Mouse (Mus musculus): ENCODE results near the gene Kcnn1. TPM values are rescaled to one million over a fixed set of nuclear protein-coding genes. Genes with fewer than 3 reads are reported as not detected.

Gene Kcnn1
- 9.4 and 10.1 TPM in 2 replicates for polyA plus RNA-seq (2015; fragmentation: Nextera tagmentation; extraction: Ambion mirVana)

DNA sequence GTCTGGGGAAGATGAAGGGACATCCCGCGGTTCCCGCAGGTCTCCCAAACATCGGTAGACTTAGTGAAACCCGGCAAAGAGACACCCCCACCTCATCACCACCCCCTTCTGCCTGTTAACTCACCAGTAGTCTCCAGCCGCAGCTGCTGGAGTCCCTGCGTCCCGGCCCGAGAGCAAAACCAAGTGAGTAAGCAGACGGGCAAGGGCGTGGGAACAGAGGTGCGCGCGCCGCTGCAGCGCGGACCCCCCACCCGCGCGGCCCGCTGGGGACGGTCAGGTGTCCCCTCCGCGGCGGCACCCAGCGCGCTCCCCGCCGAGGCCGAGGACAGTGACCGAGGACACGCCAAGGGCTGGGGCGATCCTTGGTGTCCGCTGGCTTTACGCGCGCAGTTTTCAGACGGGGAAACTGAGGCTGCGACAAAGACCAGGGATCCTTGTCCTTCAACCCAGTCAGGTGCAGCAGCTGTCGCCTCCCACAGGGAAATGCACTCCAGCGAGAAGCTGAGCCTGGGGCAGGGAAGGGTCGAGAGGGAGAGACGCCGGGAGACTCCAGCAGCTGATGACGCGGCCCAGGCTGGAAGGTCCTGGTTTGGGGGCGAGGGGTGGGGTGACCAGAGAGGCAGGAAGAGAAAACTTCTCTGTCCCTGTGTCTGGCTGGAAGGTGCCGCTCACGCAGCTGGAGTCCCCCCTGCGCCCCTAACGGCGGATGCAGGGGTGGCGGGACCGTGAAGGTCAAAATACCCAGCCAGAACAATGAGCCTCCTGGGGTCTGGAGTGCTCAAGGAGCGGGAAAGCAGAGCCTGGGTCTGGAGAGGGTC lies at the start of gene Kcnn1:
TSS of gene Kcnn1 (minus strand) at position 435 of the 818 bp plus-strand sequence.

DNA sequence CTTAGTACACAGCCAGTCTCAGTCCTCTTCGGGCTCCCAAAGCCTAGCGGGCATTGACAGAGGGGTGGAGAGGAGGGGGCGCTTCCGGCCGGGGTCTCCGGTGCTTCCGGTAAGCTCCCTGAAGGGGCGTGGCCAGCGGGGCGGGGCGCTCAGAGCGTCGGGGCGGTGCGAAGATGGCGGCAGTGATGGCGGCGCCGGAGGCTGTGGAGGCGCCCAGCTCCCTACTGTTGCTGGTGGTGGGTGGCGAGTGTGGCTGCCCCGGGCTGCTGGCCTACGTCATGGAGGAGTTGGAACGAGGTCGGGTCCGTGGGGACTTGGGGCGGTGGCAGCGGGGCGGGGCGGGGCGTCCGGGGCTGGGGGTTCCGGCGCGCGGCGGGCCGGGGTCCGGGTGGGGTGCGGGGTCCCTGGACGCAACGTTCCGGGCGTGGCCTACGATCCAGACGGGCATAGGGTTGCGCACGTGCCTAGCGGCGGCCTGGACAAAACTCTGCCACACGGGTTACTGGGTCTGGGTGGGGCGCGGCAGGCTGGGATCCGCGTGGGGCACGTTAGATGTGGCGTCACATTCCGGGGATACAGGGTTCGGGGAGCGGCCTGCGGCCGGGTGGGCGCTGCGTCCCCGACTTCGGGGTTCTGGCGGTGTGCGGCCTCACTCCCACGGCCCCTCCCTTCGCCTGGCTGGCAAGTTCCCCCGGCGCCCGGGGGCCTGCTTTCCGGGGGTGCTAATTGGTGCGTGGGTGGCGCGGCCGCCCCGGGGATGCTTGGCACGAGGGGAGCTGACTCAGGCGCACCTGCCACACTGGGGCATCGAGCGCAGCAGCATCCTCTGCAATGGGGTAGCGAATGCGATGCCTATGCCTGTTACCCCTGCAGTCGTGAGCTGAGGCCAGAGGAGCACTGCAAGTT lies 43.0 kb upstream of the Kcnn1 start, which contains the start of gene Map1s:
TSS of gene Map1s (plus strand) at position 102 of the 906 bp plus-strand sequence.

GRCm38 (mm10) chr8:70897021-70897680 lies 34.1 kb upstream of the Kcnn1 start, which contains the start of gene Rpl18a:
Gene Rpl18a (minus strand): TSS chr8:70897412.

GRCm38 (mm10) chr8:70892022-70892895 lies 29.2 kb upstream of the Kcnn1 start, which contains the start of gene Slc5a5:
Gene Slc5a5 (minus strand): TSS chr8:70892757.

DNA sequence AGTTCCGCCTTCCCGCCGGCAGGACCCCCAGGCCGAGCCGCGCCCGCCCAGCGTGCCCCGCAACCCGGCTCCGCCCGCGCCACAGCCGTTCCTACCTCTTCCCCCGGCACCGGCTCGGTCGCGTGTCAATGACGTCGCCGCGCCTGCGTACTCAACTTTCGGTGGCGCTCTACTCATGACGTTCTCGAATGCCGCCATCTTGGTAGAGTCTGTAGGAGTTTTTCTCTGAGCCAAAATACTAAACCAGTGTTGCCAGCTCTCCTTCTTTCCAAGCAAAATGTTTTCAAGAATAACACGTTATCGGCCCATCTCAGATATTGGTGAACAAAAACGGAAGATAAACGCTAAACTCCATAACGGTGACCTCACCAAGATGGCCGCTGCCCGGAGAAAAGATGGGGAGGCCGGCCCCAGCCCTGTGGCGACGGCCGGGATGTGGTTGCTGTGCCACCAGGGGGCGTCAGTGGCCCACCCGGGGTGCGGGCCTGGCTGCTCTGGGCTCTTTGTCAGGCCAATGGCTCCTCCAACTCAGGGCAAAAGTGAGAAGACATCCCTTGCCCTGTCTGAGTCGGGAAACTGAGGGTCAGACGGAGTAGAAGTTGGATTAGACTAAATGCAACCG lies 10.4 kb upstream of the Kcnn1 start, which contains the start of gene Ccdc124:
TSS of gene Ccdc124 (minus strand) at position 572 of the 622 bp plus-strand sequence.

GRCm38 (mm10) chr8:70839408-70840351 lies 23.4 kb downstream of the Kcnn1 start, which contains the start of gene Arrdc2:
Gene Arrdc2 (minus strand): TSS chr8:70839720.

DNA sequence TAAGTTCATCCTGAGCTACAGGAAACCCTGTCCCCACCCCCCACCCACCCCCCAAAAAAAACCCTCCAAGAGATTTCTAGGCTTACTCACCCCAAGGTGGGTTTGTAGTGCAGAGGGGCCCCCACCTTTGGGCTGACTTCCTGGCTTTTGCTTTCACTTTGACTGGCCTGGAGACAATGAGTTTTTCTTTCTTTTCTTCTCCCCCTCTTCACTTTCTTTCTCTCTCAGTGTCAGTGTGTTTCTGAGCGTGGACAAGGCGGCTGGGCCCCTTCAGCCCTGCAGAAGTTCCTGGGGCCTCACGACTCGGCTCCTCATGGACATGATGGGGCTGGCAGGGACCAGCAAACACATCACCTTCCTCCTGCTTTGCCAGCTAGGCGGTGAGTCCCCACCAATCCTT lies 54.8 kb downstream of the Kcnn1 start, which contains the start of gene Il12rb1:
TSS of gene Il12rb1 (plus strand) at position 211 of the 400 bp plus-strand sequence.

GRCm38 (mm10) chr8:70804481-70805206 lies 58.4 kb downstream of the Kcnn1 start, which contains the start of gene Mast3:
Gene Mast3 (minus strand): TSS chr8:70805054.

Small RNAs within 50 kb of the gene (microRNA-seq; reads per million reads assigned to microRNA genes)
- not detected for gene Mir7067
- 0.87 reads per million for gene Mir7240

Other genes starting within 250 kb of the Kcnn1 start
- gene Lrrc25, start 247.1 kb downstream of the Kcnn1 start, polyA plus RNA-seq (2015; fragmentation: Nextera tagmentation; extraction: Ambion mirVana): 2.3 and 2.5 TPM in 2 replicates
- 0.55 and 0.79 TPM in 2 replicates for gene Gdf15, start 230.8 kb downstream of the Kcnn1 start, polyA plus RNA-seq (2015; fragmentation: Nextera tagmentation; extraction: Ambion mirVana)
- gene Pgpep1, start 202.9 kb downstream of the Kcnn1 start, polyA plus RNA-seq (2015; fragmentation: Nextera tagmentation; extraction: Ambion mirVana): 72.8 and 79.8 TPM in 2 replicates
- gene Lsm4, start 190.0 kb downstream of the Kcnn1 start, polyA plus RNA-seq (2015; fragmentation: Nextera tagmentation; extraction: Ambion mirVana): 194 and 204 TPM in 2 replicates
- 107 and 140 TPM in 2 replicates for gene Jund, start 164.3 kb downstream of the Kcnn1 start, polyA plus RNA-seq (2015; fragmentation: Nextera tagmentation; extraction: Ambion mirVana)
- gene Iqcn, start 159.8 kb downstream of the Kcnn1 start, polyA plus RNA-seq (2015; fragmentation: Nextera tagmentation; extraction: Ambion mirVana): 0.03 TPM in 1 of 2 replicates, not detected in the other
- not detected in 2 replicates for gene Gm3336, start 144.7 kb downstream of the Kcnn1 start, polyA plus RNA-seq (2015; fragmentation: Nextera tagmentation; extraction: Ambion mirVana)
- gene Pde4c, start 139.5 kb downstream of the Kcnn1 start, polyA plus RNA-seq (2015; fragmentation: Nextera tagmentation; extraction: Ambion mirVana): 0.12 and 0.14 TPM in 2 replicates
- gene Rab3a, start 108.6 kb downstream of the Kcnn1 start, polyA plus RNA-seq (2015; fragmentation: Nextera tagmentation; extraction: Ambion mirVana): 832 and 885 TPM in 2 replicates
- 50.0 and 53.0 TPM in 2 replicates for gene Mpv17l2, start 102.3 kb downstream of the Kcnn1 start, polyA plus RNA-seq (2015; fragmentation: Nextera tagmentation; extraction: Ambion mirVana)
- 81.0 and 96.3 TPM in 2 replicates for gene Pik3r2, start 86.5 kb downstream of the Kcnn1 start, polyA plus RNA-seq (2015; fragmentation: Nextera tagmentation; extraction: Ambion mirVana)
- gene Mast3, start 58.2 kb downstream of the Kcnn1 start, polyA plus RNA-seq (2015; fragmentation: Nextera tagmentation; extraction: Ambion mirVana): 18.3 and 21.3 TPM in 2 replicates
- gene Il12rb1, start 54.8 kb downstream of the Kcnn1 start, polyA plus RNA-seq (2015; fragmentation: Nextera tagmentation; extraction: Ambion mirVana): 0.09 and 0.14 TPM in 2 replicates
- 5.3 and 5.8 TPM in 2 replicates for gene Arrdc2, start 23.5 kb downstream of the Kcnn1 start, polyA plus RNA-seq (2015; fragmentation: Nextera tagmentation; extraction: Ambion mirVana)
- gene Ccdc124, start 10.7 kb upstream of the Kcnn1 start, polyA plus RNA-seq (2015; fragmentation: Nextera tagmentation; extraction: Ambion mirVana): 134 and 163 TPM in 2 replicates
- gene Slc5a5, start 29.5 kb upstream of the Kcnn1 start, polyA plus RNA-seq (2015; fragmentation: Nextera tagmentation; extraction: Ambion mirVana): 5.6 and 5.9 TPM in 2 replicates
- 2,423 and 2,642 TPM in 2 replicates for gene Rpl18a, start 34.2 kb upstream of the Kcnn1 start, polyA plus RNA-seq (2015; fragmentation: Nextera tagmentation; extraction: Ambion mirVana)
- gene Map1s, start 42.7 kb upstream of the Kcnn1 start, polyA plus RNA-seq (2015; fragmentation: Nextera tagmentation; extraction: Ambion mirVana): 49.9 and 57.3 TPM in 2 replicates

Measured in neural tube, postnatal 0 days (tissue).